Mouse (Mus musculus) liver, embryonic 14.5 days (tissue): Measurements from ENCODE around the gene Lrrc32. TPM values are rescaled to one million over a fixed set of nuclear protein-coding genes. Genes with fewer than 3 reads are reported as not detected.

Experiments
- ATAC-seq: fragments of 200-750 bp; cut with Nextera tagmentation; 2 replicates; pipeline ENCODE4 v1.8.0; 2017; ENCODE audit warnings: moderate number of reproducible peaks, mild to moderate bottlenecking, moderate library complexity; ENCODE audit not compliant: insufficient read depth
- DNase-seq, 3 experiments: peaks; one replicate each; pipeline ENCODE4 v3.0.0-alpha.2; 2012 to 2013; ENCODE audit warnings: low read depth in 3 of 3, low spot score in 3 of 3
- H3K27ac ChIP-seq: fragments of 300-500 bp; sonication (generic); 2 replicates; pipeline ENCODE4 v1.5.1; 2014; ENCODE audit warnings: moderate library complexity, mild to moderate bottlenecking, control low read depth, inconsistent platforms
- H3K27me3 ChIP-seq: fragments of 300-500 bp; sonication (generic); 2 replicates; pipeline ENCODE4 v1.6.1; 2014; ENCODE audit warnings: mild to moderate bottlenecking, low read length, moderate library complexity; ENCODE audit not compliant: control insufficient read depth, insufficient read depth
- H3K36me3 ChIP-seq: fragments of 300-500 bp; sonication (generic); replicated peaks from 2 replicates; pipeline ENCODE4 v1.6.1; 2014; ENCODE audit warnings: low read depth; ENCODE audit not compliant: control insufficient read depth, insufficient read depth
- H3K4me1 ChIP-seq, 2 experiments: fragments of 200-500 bp in 1 of 2; fragments of 300-500 bp in 1 of 2; sonication (generic) in 1 of 2; replicated peaks; 2 replicates each; pipeline ENCODE4 v1.6.1; 2012 to 2014; ENCODE audit warnings: antibody characterized with exemption in 1 of 2, inconsistent platforms in 1 of 2, low read length in 1 of 2; ENCODE audit not compliant: control insufficient read depth in 2 of 2, insufficient read depth in 2 of 2
- H3K4me2 ChIP-seq: fragments of 300-500 bp; sonication (generic); 2 replicates; pipeline ENCODE4 v1.6.1; 2014; ENCODE audit warnings: low read depth, mild to moderate bottlenecking, control low read depth, moderate library complexity
- H3K4me3 ChIP-seq, 2 experiments: fragments of 200-500 bp in 1 of 2; fragments of 300-500 bp in 1 of 2; sonication (generic) in 1 of 2; 2 replicates each; pipeline ENCODE4 v1.5.1; 2012 to 2014; ENCODE audit warnings: low read depth in 2 of 2, low read length in 2 of 2, mild to moderate bottlenecking in 2 of 2, control low read depth in 1 of 2, inconsistent platforms in 1 of 2, moderate library complexity in 1 of 2; ENCODE audit not compliant: insufficient read depth in 1 of 2
- H3K9ac ChIP-seq: fragments of 300-500 bp; sonication (generic); replicated peaks from 2 replicates; pipeline ENCODE4 v1.6.1; 2014; ENCODE audit warnings: mild to moderate bottlenecking, control low read depth, moderate library complexity
- H3K9me3 ChIP-seq: fragments of 300-500 bp; sonication (generic); 2 replicates; pipeline ENCODE4 v1.6.1; 2016; ENCODE audit warnings: low read length, mixed read lengths; ENCODE audit not compliant: control insufficient read depth
- CTCF ChIP-seq: IDR thresholded peaks from 2 replicates; pipeline ENCODE4 v1.5.1; 2016; ENCODE audit warnings: antibody characterized with exemption, low read depth, control low read depth
- EP300 ChIP-seq: IDR thresholded peaks from 2 replicates; pipeline ENCODE4 v1.6.1; 2016; ENCODE audit warnings: antibody characterized with exemption, low read depth
- WGBS: fragments of 180-500 bp; shearing (Covaris S2); extraction: QIAGEN DNeasy Blood & Tissue Kit; methylation state at CpG from one replicate; pipeline ENCODE4 v1.1.7; 2014; ENCODE audit not compliant: insufficient replicate concordance; 5-methylcytosine and 5-hydroxymethylcytosine counted together
- polyA plus RNA-seq, 2 experiments: library from polyadenylated mRNA; depleted of rRNA in 1 of 2; stranded (reverse) in 1 of 2; unstranded in 1 of 2; fragments of >200 nt; fragmentation: Nextera tagmentation in 1 of 2; extraction: Ambion mirVana in 1 of 2; gene quantifications; 2 replicates each; pipeline versions ENCODE4 v1.2.1 to v1.2.3; 2012 to 2014

Lrrc32 gene
- polyA plus RNA-seq, 2 experiments: 3.6 to 4.7 TPM

DNA sequence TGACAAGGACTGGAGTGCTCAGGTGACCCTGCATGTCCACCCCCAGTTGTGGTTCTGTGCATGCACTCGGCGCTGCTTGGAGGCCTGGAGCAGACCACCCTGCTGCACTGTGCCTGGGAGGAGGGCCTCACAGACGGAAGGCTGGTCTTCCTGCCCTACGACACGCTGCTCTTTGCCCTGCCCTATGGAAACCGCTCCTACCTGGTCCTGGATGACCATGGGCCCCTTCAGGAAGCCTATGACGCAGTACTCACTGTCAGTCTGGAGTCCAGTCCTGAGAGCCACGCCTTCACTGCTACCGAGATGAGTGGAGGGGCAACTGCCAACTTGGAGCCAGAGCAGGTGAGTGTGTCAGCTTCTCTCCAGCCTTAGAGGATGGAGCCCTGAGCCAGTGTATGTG, 39.4 kb upstream of the Lrrc32 start:
- no peaks in the 10 kb centered on the region for H3K4me1 ChIP-seq
- H3K4me3 ChIP-seq: no peak overlapping the region
- ATAC-seq (no peak), DNase-seq (no peak)
- TF ChIP-seq CTCF (no peak), EP300 (no peak)
- WGBS: 61% methylated on average over 9 of the region's 9 CpGs
- H3K36me3 ChIP-seq: no peaks in the 10 kb centered on the region
- no peak overlapping the region for H3K4me2 ChIP-seq
- no peaks in the 10 kb centered on the region for H3K9me3 ChIP-seq
- H3K27me3 ChIP-seq: no peaks in the 10 kb centered on the region
- H3K27ac ChIP-seq: no peak overlapping the region
- no peak overlapping the region for H3K9ac ChIP-seq

DNA sequence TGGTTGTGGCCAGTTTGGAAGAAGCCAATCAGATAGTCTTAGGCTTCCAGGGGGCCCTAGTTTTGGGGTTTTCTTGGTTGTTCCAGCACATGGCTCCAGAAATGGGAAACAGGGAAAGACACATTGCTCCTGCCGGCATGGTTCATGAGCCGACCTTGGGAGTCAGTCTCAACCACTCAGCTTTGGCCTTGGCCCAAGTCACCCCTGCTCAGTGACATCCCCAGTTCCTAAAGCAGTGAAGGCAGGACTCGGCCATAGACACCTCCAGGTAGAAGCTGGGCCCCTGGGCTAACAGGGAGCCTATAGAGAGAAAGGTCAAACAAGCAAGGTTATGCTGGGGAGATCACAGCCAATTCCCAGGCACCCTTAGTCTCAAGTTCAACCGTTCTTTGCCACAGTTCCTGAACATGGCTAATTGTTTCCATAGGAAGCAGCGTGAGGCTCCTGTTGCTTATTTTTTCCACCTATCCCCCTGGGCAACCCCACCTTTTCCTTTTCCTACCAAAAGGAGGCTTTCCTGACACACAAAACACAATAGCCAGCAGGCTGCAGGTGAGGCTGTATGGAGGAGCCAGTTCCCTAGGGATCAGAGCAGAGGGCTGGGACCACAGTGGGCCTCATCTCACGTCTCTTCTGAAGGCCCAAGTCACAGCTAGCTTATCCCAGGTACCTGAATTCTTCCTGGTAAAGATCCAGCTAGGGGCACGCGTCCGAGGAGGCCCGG, 34.5 kb upstream of the Lrrc32 start:
- no peak for DNase-seq
- H3K4me1 ChIP-seq: no peaks in the 10 kb centered on the region
- no peak for ATAC-seq
- H3K9me3 ChIP-seq: no peaks in the 10 kb centered on the region
- H3K27ac ChIP-seq: no peak overlapping the region
- H3K27me3 ChIP-seq: no peaks in the 10 kb centered on the region
- WGBS: 65% methylated on average over 10 of the region's 10 CpGs
- H3K4me2 ChIP-seq: no peak overlapping the region
- H3K9ac ChIP-seq: no peak overlapping the region
- no peaks in the 10 kb centered on the region for H3K36me3 ChIP-seq
- H3K4me3 ChIP-seq: no peak overlapping the region
- TF ChIP-seq CTCF (no peak), EP300 (no peak)

GRCm38 (mm10) chr7:98460319-98460718, 28.8 kb upstream of the Lrrc32 start:
- Histone ChIP-seq H3K27ac (no peak overlapping the region), H3K27me3 (no peaks in the 10 kb centered on the region), H3K9ac (no peak overlapping the region), H3K4me1 (no peaks in the 10 kb centered on the region), H3K4me3 (no peak overlapping the region), H3K4me2 (no peak overlapping the region), H3K36me3 (no peaks in the 10 kb centered on the region), H3K9me3 (no peaks in the 10 kb centered on the region)
- ATAC-seq: no peak
- TF ChIP-seq CTCF (no peak), EP300 (no peak)
- 61% methylated on average over 7 of the region's 7 CpGs for WGBS
- no peak for DNase-seq

GRCm38 (mm10) chr7:98469089-98469488, 20.0 kb upstream of the Lrrc32 start:
- Histone ChIP-seq H3K9me3 (no peaks in the 10 kb centered on the region), H3K4me3 (no peak overlapping the region), H3K9ac (no peak overlapping the region), H3K27ac (no peak overlapping the region), H3K36me3 (no peaks in the 10 kb centered on the region), H3K27me3 (no peaks in the 10 kb centered on the region), H3K4me2 (no peak overlapping the region), H3K4me1 (no peaks in the 10 kb centered on the region)
- 34% methylated on average over 3 of the region's 3 CpGs for WGBS
- ATAC-seq (no peak), DNase-seq (no peak)
- TF ChIP-seq CTCF (no peak), EP300 (no peak)

- DNase-seq (no peak), ATAC-seq (no peak)
- Histone ChIP-seq H3K27me3 (no peaks in the 10 kb centered on the region), H3K9me3 (no peaks in the 10 kb centered on the region), H3K27ac (no peak overlapping the region), H3K4me1 (no peaks in the 10 kb centered on the region), H3K4me2 (no peak overlapping the region), H3K9ac (no peak overlapping the region), H3K36me3 (no peaks in the 10 kb centered on the region), H3K4me3 (no peak overlapping the region)
- TF ChIP-seq EP300 (no peak), CTCF (no peak)
- WGBS: 57% methylated on average over 2 of the region's 2 CpGs
Observed at GRCm38 (mm10) chr7:98472529-98472928, 16.6 kb upstream of the Lrrc32 start.
